Mouse (Mus musculus) lung, embryonic 16.5 days (tissue): ENCODE results near the gene Slc43a3. TPM values are rescaled to one million over a fixed set of nuclear protein-coding genes. Genes with fewer than 3 reads are reported as not detected.
A peak's percentile ranks its signal among the peaks of the same experiment; 100 is the strongest.

Source experiments
- ATAC-seq: fragments of 200-750 bp; cut with Nextera tagmentation; 2 replicates; pipeline ENCODE4 v1.8.0; 2017; ENCODE audit warnings: low read depth, mild to moderate bottlenecking, moderate library complexity
- H3K27ac ChIP-seq: fragments of 300-500 bp; sonication (generic); 2 replicates; pipeline ENCODE4 v1.5.1; 2014; ENCODE audit warnings: mild to moderate bottlenecking, control low read depth, low read length
- H3K27me3 ChIP-seq: fragments of 300-500 bp; sonication (generic); 2 replicates; pipeline ENCODE4 v1.6.1; 2014; ENCODE audit warnings: low read depth, low read length, mixed read lengths; ENCODE audit not compliant: control insufficient read depth, insufficient read depth
- H3K36me3 ChIP-seq: fragments of 300-500 bp; sonication (generic); 2 replicates; pipeline ENCODE4 v1.6.1; 2014; ENCODE audit warnings: low read length; ENCODE audit not compliant: control insufficient read depth, insufficient read depth
- H3K4me1 ChIP-seq: fragments of 300-500 bp; sonication (generic); replicated peaks from 2 replicates; pipeline ENCODE4 v1.6.1; 2014; ENCODE audit warnings: low read length, mixed read lengths; ENCODE audit not compliant: control insufficient read depth, insufficient read depth
- H3K4me2 ChIP-seq: fragments of 300-500 bp; sonication (generic); 2 replicates; pipeline ENCODE4 v1.6.1; 2014; ENCODE audit warnings: low read depth, low read length, control low read depth
- H3K4me3 ChIP-seq: fragments of 300-500 bp; sonication (generic); 2 replicates; pipeline ENCODE4 v1.5.1; 2014; ENCODE audit warnings: mild to moderate bottlenecking, low read length, control low read depth
- H3K9ac ChIP-seq: fragments of 300-500 bp; sonication (generic); 2 replicates; pipeline ENCODE4 v1.6.1; 2014; ENCODE audit warnings: low read length, control low read depth
- H3K9me3 ChIP-seq: fragments of 300-500 bp; sonication (generic); 2 replicates; pipeline ENCODE4 v1.6.1; 2016; ENCODE audit warnings: low read length; ENCODE audit not compliant: control insufficient read depth
- WGBS: fragments of 180-500 bp; shearing (Covaris S2); extraction: QIAGEN DNeasy Blood & Tissue Kit; methylation state at CpG from one replicate; pipeline ENCODE4 v1.1.7; 2014; 5-methylcytosine and 5-hydroxymethylcytosine counted together
- polyA plus RNA-seq: library from polyadenylated mRNA; unstranded; fragments of >200 nt; fragmentation: Nextera tagmentation; extraction: Ambion mirVana; gene quantifications from 2 replicates; pipeline ENCODE4 v1.2.1, GENCODE M21; 2015

Slc43a3 gene
- polyA plus RNA-seq, 1 experiment from 2014 or later: 87.3 TPM

DNA sequence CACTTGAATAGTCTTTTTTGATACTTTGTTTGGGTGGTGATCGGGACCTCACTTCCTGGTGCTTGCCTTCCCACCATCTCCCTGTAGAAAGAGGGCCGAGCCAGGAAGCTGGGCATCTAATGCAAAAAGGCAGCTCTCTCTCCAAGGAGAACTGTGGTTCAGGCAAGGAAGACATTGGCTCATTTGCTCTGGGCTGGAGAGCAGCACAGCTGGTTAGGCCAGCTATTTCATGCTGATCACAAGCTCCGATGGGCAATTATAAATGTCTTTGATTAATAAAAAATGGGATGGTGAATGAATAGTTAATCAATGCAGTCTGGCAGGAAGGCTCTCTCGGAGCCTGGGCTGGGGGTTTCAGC, 1.8 kb upstream of the Slc43a3 start:
- Histone ChIP-seq H3K9me3 (no peaks in the 10 kb centered on the region), H3K27ac (no peak overlapping the region), H3K4me1 (peaks cover 20% of the 10 kb centered on the region), H3K36me3 (peaks cover 1% of the 10 kb centered on the region; the same call in 1 of the 2 replicates), H3K4me3 (no peak overlapping the region), H3K27me3 (no peaks in the 10 kb centered on the region), H3K9ac (no peak overlapping the region), H3K4me2 (no peak overlapping the region)
- no peak for ATAC-seq
- 64% methylated on average over 4 of the region's 4 CpGs for WGBS

- Histone ChIP-seq H3K27me3 (no peaks in the 10 kb centered on the region), H3K4me1 (peaks cover 17% of the 10 kb centered on the region), H3K9me3 (no peaks in the 10 kb centered on the region), H3K4me2 (no peak overlapping the region), H3K36me3 (peaks cover 3% of the 10 kb centered on the region), H3K27ac (no peak overlapping the region), H3K9ac (no peak overlapping the region), H3K4me3 (no peak overlapping the region)
- ATAC-seq: no peak
- 87% methylated on average over 5 of the region's 5 CpGs for WGBS
Observed at GRCm38 (mm10) chr2:84935065-84935464, 1.3 kb upstream of the Slc43a3 start.

GRCm38 (mm10) chr2:84937491-84938150, 1.2 kb downstream of the Slc43a3 start:
- peak overlapping the region; percentile 74 for H3K4me2 ChIP-seq
- H3K27ac ChIP-seq: peak overlapping the region; percentile 87
- peaks cover 10% of the 10 kb centered on the region for H3K36me3 ChIP-seq
- ATAC-seq: peak; percentile 24; the same call in 1 of the 2 replicates
- H3K4me1 ChIP-seq: peaks cover 13% of the 10 kb centered on the region
- H3K4me3 ChIP-seq: peak overlapping the region; percentile 60
- no peaks in the 10 kb centered on the region for H3K9me3 ChIP-seq
- 14% methylated on average over 3 of the region's 3 CpGs for WGBS
- peak overlapping the region; percentile 69 for H3K9ac ChIP-seq
- H3K27me3 ChIP-seq: no peaks in the 10 kb centered on the region

DNA sequence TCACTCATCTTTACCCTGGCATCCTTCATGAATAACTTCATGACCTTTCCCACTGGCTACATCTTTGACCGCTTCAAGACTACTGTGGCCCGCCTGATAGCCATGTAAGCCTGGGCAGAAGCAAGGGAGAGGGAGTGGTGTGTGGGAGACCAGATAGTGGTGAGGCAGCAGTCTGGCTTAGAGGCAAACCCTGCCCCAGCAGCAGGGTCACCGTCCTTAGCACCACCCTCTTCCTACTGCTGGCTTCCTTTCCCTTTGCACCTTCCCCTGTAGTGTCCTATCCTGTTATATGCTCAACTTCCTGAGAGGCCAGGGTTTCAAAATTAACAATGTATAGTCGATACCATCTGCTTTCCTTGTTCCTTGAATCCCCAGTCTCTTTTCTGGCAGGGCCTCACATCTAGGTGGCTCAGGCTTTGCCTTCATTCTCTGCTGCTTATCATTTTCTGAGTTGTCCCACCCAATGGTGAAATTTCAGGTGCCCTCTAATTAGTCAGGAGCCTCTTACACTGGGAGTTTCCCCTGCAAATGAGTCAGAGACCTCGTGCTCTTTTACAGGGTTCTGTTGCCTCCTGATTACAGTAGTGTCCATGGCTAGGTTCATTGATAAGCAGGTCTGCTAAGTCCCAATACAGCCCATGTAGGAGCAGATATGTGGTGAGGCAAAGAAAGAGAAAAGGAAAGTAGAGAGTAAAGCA, 2.0 kb downstream of the Slc43a3 start:
- H3K27ac ChIP-seq: peak overlapping the region; percentile 87
- peak overlapping the region; percentile 74 for H3K4me2 ChIP-seq
- no peaks in the 10 kb centered on the region for H3K9me3 ChIP-seq
- no peaks in the 10 kb centered on the region for H3K27me3 ChIP-seq
- 56% methylated on average over 5 of the region's 5 CpGs for WGBS
- peak; percentile 58 for ATAC-seq
- peak overlapping the region; percentile 69 for H3K9ac ChIP-seq
- peaks cover 13% of the 10 kb centered on the region for H3K4me1 ChIP-seq
- H3K4me3 ChIP-seq: peak overlapping the region; percentile 60
- peaks cover 10% of the 10 kb centered on the region for H3K36me3 ChIP-seq

DNA sequence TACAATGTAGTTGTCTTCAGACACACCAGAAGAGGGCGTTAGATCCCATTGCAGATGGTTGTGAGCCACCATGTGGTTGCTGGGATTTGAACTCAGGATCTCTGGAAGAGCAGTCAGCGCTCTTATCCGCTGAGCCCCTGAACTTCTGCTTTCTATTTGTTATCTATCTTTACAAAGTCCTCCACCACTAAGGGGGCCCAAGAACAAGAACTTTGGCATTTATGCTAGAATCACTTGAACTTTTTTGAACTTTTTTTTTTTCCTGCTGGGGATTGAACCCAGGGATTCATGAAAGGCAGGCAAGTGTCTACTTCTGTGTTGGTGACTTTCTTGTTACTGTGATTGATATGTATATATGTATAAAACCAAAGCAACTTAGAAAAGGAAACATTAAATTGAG, 2.9 kb downstream of the Slc43a3 start:
- H3K4me2 ChIP-seq: peak overlapping the region; percentile 14; the same call in 1 of the 2 replicates
- peaks cover 11% of the 10 kb centered on the region for H3K36me3 ChIP-seq
- H3K4me1 ChIP-seq: peaks cover 13% of the 10 kb centered on the region
- no peaks in the 10 kb centered on the region for H3K27me3 ChIP-seq
- 85% methylated on average over 3 of the region's 3 CpGs for WGBS
- H3K9me3 ChIP-seq: no peaks in the 10 kb centered on the region
- no peak for ATAC-seq
- no peak overlapping the region for H3K27ac ChIP-seq
- no peak overlapping the region for H3K4me3 ChIP-seq
- no peak overlapping the region for H3K9ac ChIP-seq

DNA sequence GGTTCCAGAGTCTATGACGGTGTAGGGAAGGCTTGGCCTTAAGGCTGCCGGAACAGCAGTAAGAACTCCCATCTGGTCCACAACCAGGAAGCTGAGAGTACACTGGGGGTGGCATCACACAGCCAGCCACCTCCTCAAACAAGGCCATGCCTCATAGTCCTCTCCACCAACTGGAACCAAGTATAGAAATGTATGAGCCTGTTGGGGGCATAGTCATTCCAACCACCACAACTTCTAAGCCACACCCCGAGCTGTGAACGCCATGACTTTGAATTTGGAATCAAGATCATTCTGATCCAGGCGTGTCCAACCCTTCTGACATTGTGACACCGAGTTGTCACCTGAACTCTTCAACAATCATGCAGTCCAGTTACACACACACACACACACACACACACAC, 3.3 kb downstream of the Slc43a3 start:
- no peaks in the 10 kb centered on the region for H3K27me3 ChIP-seq
- no peak overlapping the region for H3K4me2 ChIP-seq
- H3K4me1 ChIP-seq: peaks cover 13% of the 10 kb centered on the region
- no peak for ATAC-seq
- 95% methylated on average over 6 of the region's 6 CpGs for WGBS
- no peak overlapping the region for H3K27ac ChIP-seq
- no peaks in the 10 kb centered on the region for H3K9me3 ChIP-seq
- peaks cover 15% of the 10 kb centered on the region for H3K36me3 ChIP-seq
- H3K4me3 ChIP-seq: no peak overlapping the region
- no peak overlapping the region for H3K9ac ChIP-seq

- H3K9me3 ChIP-seq: no peaks in the 10 kb centered on the region
- no peaks in the 10 kb centered on the region for H3K27me3 ChIP-seq
- WGBS: 64% methylated on average over 2 of the region's 2 CpGs
- H3K27ac ChIP-seq: no peak overlapping the region
- H3K4me2 ChIP-seq: no peak overlapping the region
- peaks cover 24% of the 10 kb centered on the region for H3K36me3 ChIP-seq
- no peak overlapping the region for H3K4me3 ChIP-seq
- no peak overlapping the region for H3K9ac ChIP-seq
- H3K4me1 ChIP-seq: peaks cover 13% of the 10 kb centered on the region
- ATAC-seq: no peak
Observed at GRCm38 (mm10) chr2:84941332-84941731, 5.0 kb downstream of the Slc43a3 start.

- 86% methylated on average over 4 of the region's 4 CpGs for WGBS
- no peak overlapping the region for H3K4me2 ChIP-seq
- no peaks in the 10 kb centered on the region for H3K9me3 ChIP-seq
- H3K27me3 ChIP-seq: no peaks in the 10 kb centered on the region
- no peak overlapping the region for H3K9ac ChIP-seq
- no peak overlapping the region for H3K4me3 ChIP-seq
- H3K27ac ChIP-seq: no peak overlapping the region
- peaks cover 13% of the 10 kb centered on the region for H3K4me1 ChIP-seq
- no peak for ATAC-seq
- H3K36me3 ChIP-seq: peaks cover 28% of the 10 kb centered on the region
Observed at GRCm38 (mm10) chr2:84941795-84942194, 5.4 kb downstream of the Slc43a3 start.

GRCm38 (mm10) chr2:84947154-84947771, 10.9 kb downstream of the Slc43a3 start:
- Histone ChIP-seq H3K27ac (no peak overlapping the region), H3K9me3 (no peaks in the 10 kb centered on the region), H3K27me3 (no peaks in the 10 kb centered on the region), H3K4me2 (no peak overlapping the region), H3K9ac (no peak overlapping the region), H3K4me3 (no peak overlapping the region), H3K4me1 (no peaks in the 10 kb centered on the region), H3K36me3 (peaks cover 47% of the 10 kb centered on the region)
- ATAC-seq: 0 out of 2 replicates have a peak, but pooled peaks have one; percentile 26
- 74% methylated on average over 3 of the region's 3 CpGs for WGBS
